Mouse (Mus musculus) small intestine, adult 2 months (tissue): ENCODE measurements around the gene Ehf. TPM values are rescaled to one million over a fixed set of nuclear protein-coding genes. Genes with fewer than 3 reads are reported as not detected.
A peak's percentile ranks its signal among the peaks of the same experiment; 100 is the strongest.

Source experiments
- H3K27ac ChIP-seq: fragments of 200-500 bp; 2 replicates; pipeline ENCODE4 v1.5.1; 2012; ENCODE audit warnings: low read depth, low read length, control low read depth, inconsistent platforms; ENCODE audit not compliant: insufficient read depth
- H3K27me3 ChIP-seq: fragments of 200-500 bp; 2 replicates; pipeline ENCODE4 v1.6.1; 2012; ENCODE audit warnings: mild to moderate bottlenecking, moderate library complexity, low read length, inconsistent platforms; ENCODE audit not compliant: control insufficient read depth, insufficient read depth
- H3K36me3 ChIP-seq: fragments of 200-500 bp; 2 replicates; pipeline ENCODE4 v1.6.1; 2012; ENCODE audit warnings: mild to moderate bottlenecking, low read length, control low read depth, inconsistent platforms; ENCODE audit not compliant: control insufficient read depth, insufficient read depth
- H3K4me1 ChIP-seq: fragments of 200-500 bp; 2 replicates; pipeline ENCODE4 v1.6.1; 2012; ENCODE audit warnings: low read length, inconsistent platforms, mixed read lengths; ENCODE audit not compliant: control insufficient read depth, insufficient read depth, insufficient read length
- H3K4me3 ChIP-seq: fragments of 200-500 bp; 2 replicates; pipeline ENCODE4 v1.5.1; 2012; ENCODE audit warnings: low read depth, mild to moderate bottlenecking, control low read depth, inconsistent platforms, low read length, moderate library complexity
- CTCF ChIP-seq: fragments of 200-500 bp; IDR thresholded peaks from 2 replicates; pipeline ENCODE4 v1.5.1; 2012; ENCODE audit warnings: low read depth, mild to moderate bottlenecking, control low read depth, inconsistent platforms, low read length, moderate library complexity, mixed read lengths; ENCODE audit not compliant: insufficient replicate concordance, insufficient read length; ENCODE audit errors: extremely low read depth
- POLR2A ChIP-seq: fragments of 200-500 bp; IDR thresholded peaks from 2 replicates; pipeline ENCODE4 v1.6.1; 2012; ENCODE audit warnings: low read depth, mild to moderate bottlenecking, control low read depth, inconsistent platforms, low read length, moderate library complexity
- WGBS: fragments of 180-500 bp; shearing (Covaris S2); methylation state at CpG from one replicate; pipeline ENCODE4 v1.1.7; 2018; 5-methylcytosine and 5-hydroxymethylcytosine counted together
- polyA plus RNA-seq: library from polyadenylated mRNA; depleted of rRNA; stranded (reverse); fragments of >200 nt; gene quantifications from 2 replicates; pipeline ENCODE4 v1.2.3, GENCODE M21; 2012; rRNA removed

The Ehf gene
- polyA plus RNA-seq: 24.8 and 34.2 TPM in 2 replicates

- WGBS: 17% methylated on average over 9 of the region's 9 CpGs
- H3K27ac ChIP-seq: peak within 1 kb of the TSS; percentile 73
Measured at GRCm38 (mm10) chr2:103303132-103303531, at the start of gene Ehf. Gene Ehf (minus strand): TSS chr2:103303278.

GRCm38 (mm10) chr2:103347417-103347891, 44.4 kb upstream of the Ehf start:
- Histone ChIP-seq H3K36me3 (no peaks in the 10 kb centered on the region), H3K4me1 (peaks cover 15% of the 10 kb centered on the region; the same call in 1 of the 2 replicates), H3K4me3 (no peak overlapping the region), H3K27me3 (no peaks in the 10 kb centered on the region), H3K27ac (no peak overlapping the region)
- 2% methylated on average over 5 of the region's 5 CpGs for WGBS
- TF ChIP-seq CTCF (peak; percentile 40; the same call in 1 of the 2 replicates), POLR2A (no peak)

More at GRCm38 (mm10) chr2:103303132-103303531, at the start of gene Ehf:
- TF ChIP-seq CTCF (no peak), POLR2A (no peak; the same call in 1 of the 2 replicates)
- Histone ChIP-seq H3K4me3 (peak within 1 kb of the TSS; percentile 40), H3K36me3 (no peaks in the 10 kb centered on the region), H3K27me3 (no peaks in the 10 kb centered on the region), H3K4me1 (no peaks in the 10 kb centered on the region; the same call in 1 of the 2 replicates)

- Histone ChIP-seq H3K36me3 (no peaks in the 10 kb centered on the region), H3K4me3 (no peak overlapping the region), H3K27me3 (no peaks in the 10 kb centered on the region), H3K27ac (no peak overlapping the region), H3K4me1 (peaks cover 15% of the 10 kb centered on the region; the same call in 1 of the 2 replicates)
- TF ChIP-seq CTCF: no peak
- 69% methylated on average over 3 of the region's 3 CpGs for WGBS
Measured at GRCm38 (mm10) chr2:103346751-103347289, 43.7 kb upstream of the Ehf start.

GRCm38 (mm10) chr2:103343611-103344010, 40.5 kb upstream of the Ehf start:
- no peaks in the 10 kb centered on the region for H3K27me3 ChIP-seq
- H3K27ac ChIP-seq: no peak overlapping the region
- no peaks in the 10 kb centered on the region for H3K36me3 ChIP-seq
- peaks cover 11% of the 10 kb centered on the region; the same call in 1 of the 2 replicates for H3K4me1 ChIP-seq
- TF ChIP-seq POLR2A (no peak), CTCF (no peak)
- H3K4me3 ChIP-seq: no peak overlapping the region
- WGBS: 71% methylated on average over 7 of the region's 7 CpGs

GRCm38 (mm10) chr2:103342123-103342522, 39.0 kb upstream of the Ehf start:
- H3K27ac ChIP-seq: no peak overlapping the region
- no peaks in the 10 kb centered on the region for H3K36me3 ChIP-seq
- H3K4me1 ChIP-seq: peaks cover 13% of the 10 kb centered on the region; the same call in 1 of the 2 replicates
- TF ChIP-seq CTCF: no peak
- no peak for TF ChIP-seq POLR2A
- no peak overlapping the region for H3K4me3 ChIP-seq
- no peaks in the 10 kb centered on the region for H3K27me3 ChIP-seq
- 96% methylated on average over 1 of the region's 1 CpGs for WGBS

GRCm38 (mm10) chr2:103341375-103341971, 38.4 kb upstream of the Ehf start:
- H3K36me3 ChIP-seq: no peaks in the 10 kb centered on the region
- TF ChIP-seq CTCF (no peak), POLR2A (no peak)
- peaks cover 18% of the 10 kb centered on the region; the same call in 1 of the 2 replicates for H3K4me1 ChIP-seq
- WGBS: 85% methylated on average over 1 of the region's 1 CpGs
- no peaks in the 10 kb centered on the region for H3K27me3 ChIP-seq
- H3K4me3 ChIP-seq: no peak overlapping the region
- H3K27ac ChIP-seq: no peak overlapping the region

- WGBS: 89% methylated on average over 6 of the region's 6 CpGs
- Histone ChIP-seq H3K4me3 (no peak overlapping the region), H3K27ac (no peak overlapping the region), H3K27me3 (no peaks in the 10 kb centered on the region), H3K4me1 (peaks cover 10% of the 10 kb centered on the region; the same call in 1 of the 2 replicates), H3K36me3 (no peaks in the 10 kb centered on the region)
- no peak for TF ChIP-seq POLR2A
- no peak for TF ChIP-seq CTCF
Measured at GRCm38 (mm10) chr2:103338706-103339105, 35.6 kb upstream of the Ehf start.

GRCm38 (mm10) chr2:103337370-103337769, 34.3 kb upstream of the Ehf start:
- 67% methylated on average over 3 of the region's 3 CpGs for WGBS
- no peak for TF ChIP-seq POLR2A
- H3K27me3 ChIP-seq: no peaks in the 10 kb centered on the region
- no peak overlapping the region for H3K27ac ChIP-seq
- no peaks in the 10 kb centered on the region for H3K36me3 ChIP-seq
- no peak overlapping the region for H3K4me3 ChIP-seq
- H3K4me1 ChIP-seq: peaks cover 10% of the 10 kb centered on the region; the same call in 1 of the 2 replicates
